Mouse (Mus musculus): Measurements from ENCODE around the gene Minpp1.

Minpp1 gene

DNA sequence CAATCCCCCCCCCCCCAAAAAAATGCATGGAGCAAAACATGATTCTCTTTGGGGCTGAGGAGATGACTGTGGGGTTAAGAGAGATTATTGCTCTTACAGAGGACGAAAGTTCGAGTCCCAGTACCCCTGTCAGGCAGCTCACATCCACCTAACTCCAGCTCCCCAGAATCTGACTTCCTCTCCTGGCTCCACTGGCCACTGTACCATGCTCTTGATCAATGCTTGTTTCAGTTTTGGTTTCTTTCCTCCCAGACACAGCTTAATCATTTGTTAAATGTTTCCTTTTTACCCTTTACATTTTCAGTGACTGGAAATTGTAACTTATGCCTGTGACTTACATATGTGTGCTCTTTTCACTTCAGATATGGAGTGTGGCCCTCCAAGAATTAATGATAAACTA lies 5.4 kb downstream of the Minpp1 start:
- DNase-seq, result no peak

DNA sequence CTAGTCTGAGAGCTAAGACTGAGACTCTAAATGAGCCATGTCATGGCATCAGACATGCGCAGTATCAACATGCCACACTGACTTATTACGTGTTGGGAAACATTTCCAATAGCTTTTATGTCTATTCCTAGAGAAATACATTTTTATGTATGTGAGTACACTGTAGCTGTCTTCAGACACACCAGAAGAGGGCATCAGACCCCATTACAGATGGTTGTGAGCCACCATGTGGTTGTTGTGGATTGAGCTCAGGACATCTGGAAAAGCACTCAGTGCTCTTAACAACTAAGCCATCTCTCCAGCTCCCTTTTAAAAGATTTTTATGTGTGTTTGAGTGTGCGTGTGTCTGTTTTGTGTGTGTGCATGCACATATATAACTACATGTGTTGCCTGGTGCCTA lies 6.8 kb downstream of the Minpp1 start:
- no peak for DNase-seq

DNA sequence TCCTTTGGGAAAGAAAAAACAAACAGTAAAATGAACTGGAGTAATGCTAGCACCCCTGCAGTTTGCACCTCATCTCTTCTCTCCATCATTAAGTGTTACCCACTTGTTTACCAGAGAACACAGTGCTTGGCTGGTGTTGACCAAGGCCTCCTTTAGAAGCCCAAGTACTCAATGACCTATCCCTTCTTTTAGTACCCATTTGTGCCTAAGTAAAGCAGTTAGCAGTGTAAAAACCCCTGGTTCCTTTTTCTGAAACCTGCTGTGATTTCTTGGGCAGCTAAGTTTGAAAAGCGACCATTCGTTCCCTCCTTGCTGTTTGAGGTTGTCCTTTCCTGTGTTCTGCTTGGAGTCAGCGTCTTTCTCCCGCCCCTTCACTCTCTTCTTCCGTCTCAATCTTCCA lies 7.4 kb downstream of the Minpp1 start:
- DNase-seq, result no peak

- no peak for DNase-seq
Observed at GRCm38 (mm10) chr19:32493471-32493870, 7.9 kb downstream of the Minpp1 start.

GRCm38 (mm10) chr19:32494611-32495010 lies 9.0 kb downstream of the Minpp1 start:
- DNase-seq, result no peak

- DNase-seq, result no peak
Observed at GRCm38 (mm10) chr19:32495034-32495433, 9.5 kb downstream of the Minpp1 start.

DNA sequence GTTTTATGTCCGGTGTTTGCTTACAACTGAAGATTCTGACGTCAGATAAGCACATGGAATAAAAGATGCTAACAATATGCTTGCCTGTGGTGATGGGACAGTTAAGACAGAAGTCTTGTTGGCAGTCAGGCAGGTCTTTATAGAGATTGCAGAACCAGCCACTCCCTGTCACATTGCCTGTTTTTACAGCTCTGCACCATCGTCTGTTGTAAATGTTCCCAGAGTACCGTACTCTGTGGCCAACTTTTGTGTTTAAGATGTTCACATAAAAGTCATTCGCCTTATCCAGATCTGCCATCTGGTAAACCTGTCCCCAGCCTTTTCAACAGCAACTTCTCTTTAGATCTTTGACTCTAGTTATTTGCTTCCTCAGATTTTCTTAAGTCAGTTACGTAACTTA lies 11.8 kb downstream of the Minpp1 start:
- no peak for DNase-seq

DNA sequence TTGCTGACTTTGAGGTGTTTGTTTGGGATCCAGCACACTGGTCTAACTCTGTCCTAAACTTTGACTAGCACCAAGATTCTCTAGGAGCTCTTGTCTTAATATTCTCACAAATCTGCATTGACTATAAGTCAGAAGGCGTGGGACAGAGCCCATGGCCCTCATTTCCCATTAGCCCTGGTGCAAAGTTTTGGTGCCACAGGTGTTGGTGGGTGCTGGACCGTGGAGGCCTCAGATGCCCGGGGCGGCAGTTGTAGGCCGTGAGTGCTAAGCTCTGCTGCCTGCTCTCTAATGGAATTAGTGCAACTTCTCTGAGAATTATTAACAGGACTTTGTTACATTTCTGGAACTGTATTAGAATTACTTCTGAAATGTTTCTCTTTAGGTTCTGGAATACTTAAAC lies 12.4 kb downstream of the Minpp1 start:
- DNase-seq, result no peak

- DNase-seq, result no peak
Observed at GRCm38 (mm10) chr19:32501414-32501813, 15.8 kb downstream of the Minpp1 start.

DNA sequence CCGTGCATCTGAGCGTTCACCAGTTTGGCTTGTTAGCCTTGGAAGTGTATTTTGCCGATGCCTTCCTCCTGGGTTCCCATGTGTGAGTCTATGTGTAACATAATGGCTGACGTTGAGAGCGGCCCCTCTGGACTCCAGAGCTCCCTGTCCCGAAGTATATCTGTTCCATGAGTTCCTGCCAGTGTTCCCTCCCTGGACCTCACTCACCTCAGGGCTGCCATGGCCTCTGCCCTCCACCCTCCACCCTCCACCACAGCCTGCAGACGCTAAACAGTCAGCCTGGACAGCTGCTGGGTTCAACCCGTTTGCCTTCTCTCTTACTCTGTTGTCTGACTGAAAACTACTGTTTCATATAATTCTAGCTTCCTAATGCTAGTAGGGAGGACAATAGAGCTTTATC lies 20.5 kb downstream of the Minpp1 start:
- no peak for DNase-seq

DNA sequence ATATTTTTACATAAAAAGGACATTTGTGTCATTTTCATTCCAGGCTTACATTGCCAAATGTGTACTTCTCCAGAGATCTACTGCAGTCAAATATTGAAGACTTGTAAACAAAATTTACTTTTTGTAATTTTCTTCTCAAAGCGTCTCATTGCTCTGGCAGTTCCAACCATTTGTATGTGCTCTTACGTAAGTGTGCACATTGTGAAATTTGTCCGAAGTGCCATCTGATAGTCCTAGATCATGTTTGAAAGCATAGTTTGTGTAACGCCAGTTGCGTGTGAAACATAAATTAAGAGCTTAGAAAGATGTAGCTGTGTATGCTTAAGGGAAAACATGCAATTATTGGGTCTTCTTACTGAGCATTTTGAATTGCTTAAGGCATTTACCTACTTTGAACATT lies 20.9 kb downstream of the Minpp1 start:
- DNase-seq, result no peak

DNA sequence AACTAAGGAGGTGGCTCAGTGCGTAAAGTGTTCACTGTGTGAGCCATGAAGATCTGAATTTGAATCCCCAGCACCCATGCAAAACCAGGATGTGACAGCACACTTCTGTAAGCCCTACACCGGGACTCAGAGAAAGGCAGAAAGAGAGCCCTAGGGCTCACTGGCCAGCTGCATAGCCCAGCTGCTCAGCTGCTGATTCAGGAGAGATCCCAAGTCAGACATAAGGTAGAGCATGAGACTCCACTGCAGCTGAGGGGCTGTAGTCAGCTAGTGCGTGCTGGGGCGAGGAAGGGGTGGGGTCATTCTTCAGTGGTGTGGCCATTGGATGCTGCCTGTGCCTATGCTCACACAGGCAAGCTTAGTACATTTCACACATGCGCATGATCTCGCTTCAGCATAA lies 21.5 kb downstream of the Minpp1 start:
- DNase-seq, result no peak

- peak; percentile 59 for DNase-seq
Observed at GRCm38 (mm10) chr19:32507526-32507925, 22.0 kb downstream of the Minpp1 start.

DNA sequence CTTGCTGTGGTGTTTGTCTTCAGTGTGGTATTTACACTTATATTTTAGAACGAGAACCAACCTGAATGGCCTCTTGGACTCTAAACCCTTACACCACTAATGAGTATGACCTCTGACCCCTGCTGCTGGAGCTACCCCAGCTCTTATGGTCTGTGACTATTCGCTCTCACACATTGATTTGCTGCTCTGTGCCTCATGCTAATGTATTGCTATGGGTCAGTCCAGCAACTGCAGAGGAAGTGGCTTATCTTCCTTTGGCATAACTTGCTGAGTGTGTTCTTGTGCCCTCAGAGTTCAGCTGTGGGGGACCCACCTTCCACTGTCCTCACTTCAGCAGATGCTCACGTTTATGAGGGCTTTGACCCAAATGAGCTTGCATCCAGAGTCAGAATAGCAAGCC lies 24.7 kb downstream of the Minpp1 start:
- no peak for DNase-seq

- DNase-seq, result no peak
Observed at GRCm38 (mm10) chr19:32510962-32511361, 25.4 kb downstream of the Minpp1 start.

DNA sequence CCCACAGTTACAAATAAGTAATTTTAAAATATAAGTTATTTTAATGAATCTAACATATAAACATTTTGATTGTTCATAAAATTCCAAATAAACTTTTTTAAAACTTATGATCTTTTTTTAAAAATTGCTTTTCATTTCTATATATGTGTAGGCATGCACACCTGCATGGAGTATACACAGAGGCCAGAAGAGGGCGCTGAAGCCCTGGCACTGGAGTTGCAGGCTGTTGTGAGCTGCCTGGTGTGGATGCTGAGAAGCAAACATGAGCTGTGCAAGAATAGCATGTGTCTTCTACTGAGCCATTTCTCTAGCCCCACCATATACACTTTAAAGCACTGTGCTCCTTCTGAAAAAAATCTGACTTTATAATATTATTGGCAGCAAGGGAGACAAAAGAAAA lies 26.9 kb downstream of the Minpp1 start:
- DNase-seq, result no peak

DNA sequence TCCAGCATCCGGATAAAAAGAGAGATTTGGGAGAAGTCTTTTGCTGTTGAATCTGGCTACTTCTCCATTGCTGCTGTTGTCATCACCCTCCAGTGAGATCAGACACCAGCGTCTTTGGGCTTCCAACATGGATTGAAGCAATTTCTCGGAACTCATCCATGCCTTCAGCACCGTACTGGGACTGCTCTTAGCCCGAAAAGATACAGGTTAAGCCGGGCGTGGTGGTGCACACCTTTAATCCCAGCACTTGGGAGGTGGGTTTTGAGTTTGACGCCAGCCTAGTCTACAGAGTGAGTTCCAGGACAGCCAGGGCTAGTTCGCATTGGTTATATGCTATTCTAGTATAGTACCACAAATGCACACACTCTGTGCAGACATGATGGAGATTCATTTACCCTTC lies 31.0 kb downstream of the Minpp1 start:
- DNase-seq, result no peak

- no peak for DNase-seq
Observed at GRCm38 (mm10) chr19:32521446-32521845, 35.9 kb downstream of the Minpp1 start.

DNA sequence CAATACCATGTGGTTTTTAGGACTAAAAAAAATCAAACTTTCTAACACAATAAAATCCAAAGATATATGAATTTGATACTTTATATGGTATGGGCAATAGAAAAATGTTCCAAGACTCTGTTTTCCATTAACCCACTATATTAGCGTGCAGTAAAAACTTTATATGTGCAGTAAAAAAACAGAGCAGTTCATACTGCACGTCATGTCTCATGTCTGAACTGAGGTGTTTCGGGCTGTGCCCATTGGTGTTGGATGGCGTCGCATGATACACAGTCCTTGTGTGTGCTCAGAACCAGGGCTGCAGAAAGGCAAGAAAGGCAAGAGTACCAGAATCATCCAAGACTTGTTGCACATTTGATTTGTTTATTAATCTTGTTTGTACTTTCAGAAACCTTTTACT lies 36.7 kb downstream of the Minpp1 start:
- no peak for DNase-seq

GRCm38 (mm10) chr19:32522753-32523307 lies 37.3 kb downstream of the Minpp1 start:
- DNase-seq, result no peak

GRCm38 (mm10) chr19:32523769-32524515 lies 38.4 kb downstream of the Minpp1 start:
- no peak for DNase-seq

- no peak for DNase-seq
Observed at GRCm38 (mm10) chr19:32524516-32524860, 38.9 kb downstream of the Minpp1 start.

- no peak for DNase-seq
Observed at GRCm38 (mm10) chr19:32527139-32527538, 41.6 kb downstream of the Minpp1 start.

- no peak for DNase-seq
Observed at GRCm38 (mm10) chr19:32528723-32529122, 43.2 kb downstream of the Minpp1 start.

DNA sequence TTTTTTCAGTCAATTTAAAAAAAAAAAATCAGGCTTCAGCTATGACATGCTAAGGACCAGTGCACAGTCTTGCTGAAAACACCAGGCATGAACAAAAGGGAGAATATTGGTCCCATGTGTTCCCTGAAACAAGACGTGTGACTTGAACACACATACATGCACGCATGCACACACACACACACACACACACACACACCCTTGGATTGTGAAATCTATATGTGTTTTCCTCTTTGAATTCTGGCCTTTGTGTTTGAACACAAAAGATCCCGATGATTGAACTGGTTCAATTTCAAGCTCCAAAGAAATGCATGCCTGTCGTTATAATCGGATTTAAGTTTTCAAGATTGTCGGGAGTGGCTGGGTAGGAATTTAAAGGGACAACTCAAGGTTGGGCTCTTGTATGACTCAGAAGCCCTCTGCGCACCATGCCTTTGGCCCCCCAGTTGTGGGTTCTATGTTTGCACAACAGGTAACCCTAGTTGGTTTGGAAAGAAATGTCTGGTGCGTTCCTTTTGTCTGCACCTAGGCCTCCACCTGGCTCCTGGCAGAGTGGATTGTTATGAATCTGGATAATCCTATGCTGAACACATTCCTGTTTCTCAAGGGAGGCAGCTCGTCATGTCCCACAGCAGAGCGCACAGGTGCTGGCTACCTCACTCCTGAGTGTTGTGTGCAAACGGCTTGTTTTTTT lies 43.8 kb downstream of the Minpp1 start:
- DNase-seq, result no peak

Measured in lung, postnatal 10 days (tissue).